Mouse (Mus musculus): ENCODE results near the gene Ywhaq.

- TF ChIP-seq CTCF (IDR thresholded peaks at IDR 0.05; ENCODE audit: extremely low read depth, insufficient read length, insufficient replicate concordance, low read depth, low read length) (no peak), POLR2A (IDR thresholded peaks at IDR 0.05; ENCODE audit: low read depth, low read length) (no peak)
Observed at GRCm38 (mm10) chr12:21386201-21386600, 31.2 kb downstream of the Ywhaq start.
